Mouse (Mus musculus): ENCODE results near the gene Use1. TPM values are rescaled to one million over a fixed set of nuclear protein-coding genes. Genes with fewer than 3 reads are reported as not detected.
A peak's percentile ranks its signal among the peaks of the same experiment; 100 is the strongest.

Use1 gene
- total RNA-seq, 2 experiments from 2014 or later = 95.9 to 102 TPM

GRCm38 (mm10) chr8:71375581-71376422, 9.2 kb downstream of the Use1 start:
- intact Hi-C loops (cut with DNase I) = no loop called here
- peak; percentile 75 for DNase-seq (ENCODE audit: low spot score in 2 of 2)

GRCm38 (mm10) chr8:71376423-71377030, 9.9 kb downstream of the Use1 start:
- DNase-seq (ENCODE audit: low spot score in 2 of 2) = no peak
- intact Hi-C loops (cut with DNase I) = no loop called here

DNA sequence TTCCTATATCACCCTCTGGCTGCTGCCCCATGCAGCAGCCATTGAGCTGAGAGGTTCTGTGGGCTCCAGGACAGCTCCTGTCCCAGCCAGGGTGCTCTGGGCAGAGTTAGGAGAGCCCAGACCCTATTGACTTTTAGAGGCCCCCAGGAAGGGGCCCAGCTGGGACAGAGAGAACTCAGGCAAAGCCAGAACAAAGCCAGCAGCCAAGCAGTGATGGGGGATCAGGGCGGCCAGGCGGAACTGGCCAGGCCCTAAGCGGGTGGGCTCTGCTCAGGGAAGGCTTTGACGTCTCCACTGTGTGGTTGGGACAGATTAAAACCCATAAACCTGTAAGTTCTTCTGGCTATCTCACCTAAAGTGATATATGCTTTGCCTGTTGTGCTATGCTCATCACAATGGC, 12.4 kb downstream of the Use1 start:
- no peak for DNase-seq (ENCODE audit: low spot score in 2 of 2)
- intact Hi-C loops (cut with DNase I) = no loop called here

- DNase-seq (ENCODE audit: low spot score in 2 of 2) = no peak
- intact Hi-C loops (cut with DNase I) = loop anchor here (5.0 kb wide), 1 partner anchor 83 kb away; the partner anchor contains the start of genes Abhd8 and Mrpl34
Measured at GRCm38 (mm10) chr8:71379512-71380075, 12.9 kb downstream of the Use1 start.

- no peak for DNase-seq (ENCODE audit: low spot score in 2 of 2)
Measured at GRCm38 (mm10) chr8:71380178-71381171, 13.8 kb downstream of the Use1 start.

DNA sequence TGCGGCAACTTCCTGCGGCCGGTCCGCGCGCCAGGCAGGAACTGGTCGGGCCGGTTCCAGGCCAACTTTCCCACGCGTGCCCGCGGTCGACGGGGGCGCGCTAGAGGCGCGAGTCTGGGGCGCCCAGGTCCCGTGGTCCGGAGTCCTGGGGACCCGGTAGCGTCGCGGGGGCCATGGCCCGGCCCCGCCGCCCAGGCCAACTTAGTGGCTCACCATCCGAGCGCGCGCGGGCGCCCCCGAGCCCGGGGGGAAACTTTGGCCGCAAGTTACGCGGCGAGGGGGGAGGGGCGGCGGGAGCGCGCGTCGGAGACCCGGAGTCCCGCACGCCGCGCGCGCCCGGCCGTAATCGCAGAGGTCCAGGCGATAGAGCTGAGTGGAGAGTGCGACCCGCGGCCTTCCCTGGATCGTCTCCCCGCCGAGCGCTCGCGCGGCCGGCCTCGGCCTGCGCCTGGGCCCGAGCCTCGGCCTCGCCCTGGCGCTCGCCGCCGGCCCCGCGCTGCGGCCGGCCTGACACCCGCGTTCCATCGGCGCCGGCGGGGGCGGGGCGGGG, 14.8 kb downstream of the Use1 start, which contains the start of gene Nr2f6:
Gene Nr2f6, minus strand, starts transcription at position 540 of the 550 bp plus-strand sequence.
- intact Hi-C loops (cut with DNase I) = loop anchor here (5.0 kb wide), 1 partner anchor 81 kb away; the partner anchor contains the start of genes Abhd8 and Mrpl34
- DNase-seq (ENCODE audit: low spot score in 2 of 2) = peak in 1 of 2 experiments; percentile 64

More at GRCm38 (mm10) chr8:71380178-71381171, 13.8 kb downstream of the Use1 start:
- intact Hi-C loops (cut with DNase I) = loop anchor here (5.0 kb wide), 1 partner anchor 82 kb away; the partner anchor contains the start of genes Abhd8 and Mrpl34

DNA sequence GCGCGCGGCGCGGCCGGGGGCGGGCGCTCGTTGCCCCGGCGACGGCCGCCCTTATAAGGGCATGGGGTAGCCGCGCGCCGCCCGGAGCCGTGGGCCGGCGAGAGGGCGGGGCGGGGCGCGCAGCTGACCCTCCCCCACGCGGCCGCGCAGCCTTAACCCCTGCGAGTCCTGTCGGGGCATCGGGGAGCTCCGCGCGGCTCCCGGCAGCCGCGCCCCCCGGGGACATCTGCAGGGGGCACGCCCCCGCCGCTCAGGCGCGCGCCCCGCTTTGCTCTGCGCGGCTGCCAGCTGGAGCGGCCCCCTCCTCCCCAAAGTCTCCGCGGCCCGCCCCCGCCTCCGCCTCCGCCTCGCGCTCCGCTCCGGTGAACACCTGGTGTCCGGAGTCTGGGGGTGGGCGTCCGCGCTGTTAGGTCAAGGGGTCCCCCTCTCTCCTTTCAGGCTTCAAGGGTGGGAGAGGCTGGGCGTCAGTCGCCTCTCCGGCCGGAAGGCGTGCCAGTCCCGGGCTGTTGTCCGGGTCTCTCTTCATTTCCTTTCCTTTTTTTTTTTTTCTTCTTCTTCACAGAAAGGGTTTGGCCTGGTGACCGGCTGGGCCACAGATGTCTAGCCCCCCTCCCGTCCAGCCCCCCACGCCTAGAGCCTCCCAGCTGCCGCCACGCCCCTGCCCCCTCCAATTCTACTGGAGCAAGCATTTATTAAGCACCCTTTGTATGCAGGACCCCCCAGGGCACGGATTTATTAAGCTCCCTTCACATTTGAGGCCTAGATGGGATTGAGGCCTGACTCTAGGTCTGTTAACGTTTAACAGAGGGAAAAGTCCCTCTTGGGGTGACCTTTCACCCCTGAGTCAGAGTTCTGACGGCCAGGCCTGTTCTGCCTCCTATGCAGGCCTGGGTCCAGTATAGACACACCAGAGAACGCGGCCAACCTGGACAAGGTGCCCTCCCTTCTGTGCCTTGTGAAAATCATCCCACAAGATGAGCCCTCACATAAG, 15.6 kb downstream of the Use1 start:
- intact Hi-C loops (cut with DNase I) = loop anchor here (5.0 kb wide), 1 partner anchor 80 kb away; the partner anchor contains the start of genes Abhd8 and Mrpl34
- DNase-seq (ENCODE audit: low spot score in 2 of 2) = peak; percentile 71 to 79

DNA sequence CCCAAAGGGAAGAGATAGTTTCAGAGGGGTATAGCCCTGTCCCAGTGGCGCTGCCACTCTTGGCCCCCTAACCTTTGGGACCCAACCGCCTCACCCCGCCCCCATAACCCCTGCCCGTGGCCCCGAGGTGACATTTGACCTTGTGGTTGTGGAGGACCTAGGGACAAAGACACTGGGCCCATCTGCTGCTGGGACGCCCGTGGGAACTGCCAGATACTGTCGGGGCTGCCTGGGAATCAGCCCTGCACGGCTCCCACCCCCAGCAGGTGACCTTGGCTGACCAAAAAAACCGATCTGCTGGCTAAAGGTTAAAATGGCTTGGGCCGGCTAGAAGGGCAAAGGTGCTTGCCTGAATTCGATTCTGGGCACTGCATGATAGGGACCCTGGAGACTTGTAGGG, 16.7 kb downstream of the Use1 start:
- intact Hi-C loops (cut with DNase I) = loop anchor here (5.0 kb wide), 1 partner anchor 79 kb away; the partner anchor contains the start of genes Abhd8 and Mrpl34
- DNase-seq (ENCODE audit: low spot score in 2 of 2) = no peak

DNA sequence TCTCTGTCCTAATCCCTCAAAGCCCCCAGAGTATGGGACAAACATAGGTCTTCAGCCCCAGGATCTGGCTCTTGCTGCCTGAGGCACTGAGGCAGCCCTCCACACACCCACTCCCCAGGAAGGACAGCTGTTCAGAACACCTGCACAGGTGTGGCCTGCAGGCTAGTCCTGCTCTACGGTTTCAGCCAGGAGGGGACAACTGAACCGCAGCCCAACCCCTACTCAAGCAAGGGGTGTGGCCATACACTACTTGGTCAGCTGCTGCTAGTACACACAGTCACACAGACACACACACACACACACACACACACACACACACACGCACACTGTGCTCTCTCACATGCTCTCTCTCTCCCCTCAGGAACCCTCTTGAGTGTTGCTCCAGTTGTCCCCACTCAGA, 17.2 kb downstream of the Use1 start:
- intact Hi-C loops (cut with DNase I) = loop anchor here (5.0 kb wide), 1 partner anchor 78 kb away; the partner anchor contains the start of genes Abhd8 and Mrpl34
- DNase-seq (ENCODE audit: low spot score in 2 of 2) = no peak

DNA sequence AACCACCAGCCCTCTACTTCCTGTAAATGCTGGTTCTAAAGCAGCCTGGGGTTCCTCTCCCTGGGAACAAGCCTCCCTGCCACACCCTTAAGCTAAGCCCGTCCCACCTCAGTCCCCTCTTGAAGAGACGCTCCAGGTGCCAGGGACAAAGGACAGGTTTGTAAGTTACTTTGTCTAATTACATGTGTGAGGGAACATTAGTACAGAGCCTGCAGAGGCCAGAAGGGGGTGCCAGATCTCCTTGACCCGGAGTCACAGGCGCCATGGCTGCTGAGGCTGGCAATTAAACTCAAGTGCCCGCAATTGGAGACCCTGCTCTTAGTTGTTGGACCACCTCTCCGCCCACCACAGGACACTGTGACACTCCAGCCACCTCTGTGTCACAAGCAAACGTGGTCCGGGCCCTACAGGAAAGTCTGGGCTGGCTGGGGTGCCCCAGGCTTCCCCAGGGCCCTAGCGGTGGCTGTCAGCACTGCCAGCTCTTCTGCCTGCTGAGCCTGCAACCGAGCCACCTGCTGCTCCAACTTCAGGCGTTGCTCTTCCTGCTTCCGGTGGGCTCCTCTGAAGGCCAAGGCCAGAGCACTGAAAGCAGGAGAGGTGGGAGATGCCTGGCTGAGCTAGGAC, 18.7 kb downstream of the Use1 start:
- intact Hi-C loops (cut with DNase I) = no loop called here
- no peak for DNase-seq (ENCODE audit: low spot score in 2 of 2)

GRCm38 (mm10) chr8:71388267-71388666, 21.6 kb downstream of the Use1 start:
- DNase-seq (ENCODE audit: low spot score in 2 of 2) = no peak
- intact Hi-C loops (cut with DNase I) = no loop called here

DNA sequence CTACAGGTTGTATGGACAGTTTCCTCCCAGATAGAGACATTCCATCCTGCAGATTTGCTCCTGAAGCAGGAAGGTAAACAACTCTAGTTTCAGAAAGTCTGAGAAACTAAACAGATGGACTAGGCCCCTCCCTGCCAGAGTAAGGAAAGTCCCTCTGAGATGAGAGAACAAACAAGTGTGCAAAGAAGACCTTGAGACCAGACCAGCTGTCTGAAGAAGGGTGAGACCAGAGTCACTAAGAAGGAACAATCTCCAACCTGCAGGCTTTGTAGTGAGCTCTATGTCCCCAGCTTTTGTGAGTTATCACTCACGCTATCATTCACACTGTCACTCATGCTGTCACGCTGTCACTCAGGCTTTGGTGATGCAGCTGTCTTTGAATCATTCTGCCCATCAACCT, 25.0 kb downstream of the Use1 start:
- DNase-seq (ENCODE audit: low spot score in 2 of 2) = no peak
- intact Hi-C loops (cut with DNase I) = no loop called here

DNA sequence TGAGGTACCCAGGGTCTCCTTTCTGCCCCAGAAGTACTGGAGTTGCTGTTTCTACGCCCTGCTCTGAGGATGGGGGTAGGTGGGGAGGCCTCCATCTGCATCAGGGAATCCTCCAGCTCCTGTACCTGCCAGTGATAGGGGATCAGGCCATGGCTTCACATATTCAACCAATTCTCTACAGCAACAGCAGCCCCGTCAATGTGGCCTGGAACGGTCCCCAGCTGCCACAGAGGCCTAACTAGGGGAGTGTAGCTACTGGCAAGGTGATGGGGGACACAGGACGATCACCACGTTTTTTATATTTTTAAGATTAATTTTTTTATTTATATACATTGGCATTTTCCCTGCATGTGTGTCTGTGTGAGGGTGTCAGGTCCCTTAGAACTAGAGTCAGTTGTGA, 25.7 kb downstream of the Use1 start:
- intact Hi-C loops (cut with DNase I) = no loop called here
- no peak for DNase-seq (ENCODE audit: low spot score in 2 of 2)

- DNase-seq (ENCODE audit: low spot score in 2 of 2) = no peak
- intact Hi-C loops (cut with DNase I) = no loop called here
Measured at GRCm38 (mm10) chr8:71392871-71393270, 26.2 kb downstream of the Use1 start.

DNA sequence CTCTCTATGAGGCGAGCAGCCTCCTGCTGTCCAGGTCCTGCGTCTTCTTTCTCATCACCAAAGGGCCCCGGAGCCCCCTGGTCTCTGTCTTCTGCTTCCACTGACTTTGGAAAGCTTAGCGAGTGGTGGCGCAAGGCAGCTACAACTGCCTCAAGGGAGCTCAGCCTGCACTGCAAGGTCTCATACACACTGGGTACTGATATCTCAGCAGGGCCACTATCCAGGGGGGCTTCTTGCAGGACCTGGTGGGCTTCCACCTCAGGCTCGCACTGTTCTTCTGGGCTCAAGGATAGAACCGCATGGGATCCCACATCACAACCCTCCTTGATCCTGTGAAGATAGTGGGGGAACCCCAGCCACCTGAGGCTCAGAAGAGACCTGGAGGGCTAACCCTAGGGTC, 27.8 kb downstream of the Use1 start:
- DNase-seq (ENCODE audit: low spot score in 2 of 2) = no peak
- intact Hi-C loops (cut with DNase I) = no loop called here

DNA sequence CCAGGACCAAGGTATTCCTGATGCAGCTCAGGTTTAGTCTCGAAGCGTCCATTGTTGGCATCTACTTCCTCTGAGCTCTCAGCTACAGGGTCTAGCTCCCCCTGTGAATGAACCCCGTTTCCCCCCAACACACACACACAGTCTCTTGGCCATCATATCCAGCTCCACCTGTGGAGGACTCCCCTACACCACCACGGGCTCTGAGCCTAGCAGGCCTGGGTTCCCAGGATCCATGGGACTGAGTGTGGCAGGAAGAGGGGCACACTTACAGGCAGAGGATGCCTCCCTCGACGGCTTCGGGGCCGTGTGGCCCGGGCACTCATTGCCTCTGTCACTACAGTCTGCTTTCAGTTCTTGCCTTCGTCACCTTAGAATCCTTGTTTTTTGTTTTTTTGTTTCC, 28.4 kb downstream of the Use1 start:
- DNase-seq (ENCODE audit: low spot score in 2 of 2) = no peak
- intact Hi-C loops (cut with DNase I) = no loop called here

DNA sequence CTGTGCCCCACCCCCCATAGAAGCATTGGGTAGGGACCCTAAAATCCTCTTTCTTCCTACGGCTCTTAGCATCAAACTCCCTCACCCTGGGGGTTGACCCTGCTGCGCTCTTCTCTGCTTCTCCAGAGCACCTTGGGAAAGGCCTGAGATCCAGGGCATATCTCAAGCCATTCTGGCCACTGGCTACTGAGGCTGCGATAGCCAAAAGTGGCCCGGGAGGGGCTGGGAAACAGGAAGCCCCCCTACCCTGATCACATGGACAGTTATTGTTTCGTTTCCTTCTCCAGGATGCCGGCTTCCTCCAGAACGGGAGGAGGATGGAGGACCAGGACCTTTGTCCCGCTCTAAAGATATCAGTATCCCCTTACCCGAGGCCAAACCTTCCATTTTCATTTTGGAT, 29.0 kb downstream of the Use1 start, which contains the start of gene Ushbp1:
Gene Ushbp1, minus strand, starts transcription at position 174 of the 400 bp plus-strand sequence.
- intact Hi-C loops (cut with DNase I) = loop anchor here (2.0 kb wide), 1 partner anchor 25 kb away; the partner anchor contains the start of gene Ocel1
- no peak for DNase-seq (ENCODE audit: low spot score in 2 of 2)

All from left cerebral cortex, postnatal 25 days (tissue).